Mouse (Mus musculus): ENCODE measurements at regions not wholly inside any gene's neighbourhood (a gene's known extent, or its start where the extent isn't known, plus 50 kb on each side); places are given as distances from the start of the nearest gene placed in this dataset.
"Not testable (repeated sequence)": the region's sequence is repeated elsewhere in the genome, so short reads cannot be mapped to it uniquely, and the experiment has no call there.

DNA sequence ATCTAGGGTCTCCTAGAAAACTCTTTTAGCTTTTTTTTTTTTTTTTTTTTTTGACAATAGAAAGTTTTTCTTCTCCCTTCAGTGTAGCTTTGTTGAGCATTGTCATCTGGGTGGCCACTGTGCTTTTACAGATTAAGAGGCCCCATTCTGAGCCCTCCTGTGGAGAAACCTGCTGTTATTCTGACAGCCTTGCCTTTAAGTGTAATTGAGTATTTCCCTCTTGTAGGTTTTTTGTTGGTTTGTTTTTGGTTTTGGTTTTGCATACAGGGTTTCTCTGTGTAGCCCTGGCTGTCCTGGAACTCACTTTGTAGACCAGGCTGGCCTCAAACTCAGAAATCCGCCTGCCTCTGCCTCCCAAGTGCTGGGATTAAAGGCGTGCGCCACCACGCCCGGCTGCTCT, 166.5 kb upstream of the Rtl1 start:
- not testable (repeated sequence) for H3K4me3 ChIP-seq (ENCODE audit: low read depth, low read length); ATAC-seq (ENCODE audit: low read depth); H3K4me2 ChIP-seq (ENCODE audit: low read depth, low read length); H3K36me3 ChIP-seq (ENCODE audit: control insufficient read depth, insufficient read depth, low read length); H3K9ac ChIP-seq (ENCODE audit: low read depth, low read length); H3K9me3 ChIP-seq (ENCODE audit: control insufficient read depth, low read length); DNase-seq (ENCODE audit: low spot score); H3K27me3 ChIP-seq (replicated peaks; ENCODE audit: control insufficient read depth, insufficient read depth, low read length); H3K4me1 ChIP-seq (ENCODE audit: control insufficient read depth, insufficient read depth, low read length); H3K27ac ChIP-seq (replicated peaks; ENCODE audit: low read depth, low read length)
- 87% methylated on average over 5 of the region's 5 CpGs for WGBS

DNA sequence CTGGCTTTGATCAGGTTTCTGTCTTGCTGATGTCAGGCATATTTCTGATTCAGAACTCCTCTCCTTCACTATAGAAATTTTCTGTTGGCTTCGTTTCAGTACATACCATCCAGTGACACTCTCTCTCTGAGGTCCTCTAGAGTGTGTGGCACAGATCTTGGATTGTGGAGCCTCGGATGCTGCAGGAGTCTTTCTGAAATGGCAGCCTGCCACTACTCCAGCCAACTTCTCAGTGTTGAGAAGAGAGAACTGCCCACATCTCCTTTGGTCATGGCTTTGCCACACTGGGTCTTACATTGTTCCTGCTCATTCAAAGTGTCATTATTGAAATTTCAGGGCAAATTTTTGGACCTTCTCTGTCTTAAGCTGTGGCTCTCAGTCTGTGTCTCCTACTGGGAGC, 172.4 kb upstream of the Rtl1 start:
- Histone ChIP-seq H3K4me3 (ENCODE audit: low read depth, low read length) (no peak overlapping the region), H3K9ac (ENCODE audit: low read depth, low read length) (no peak overlapping the region), H3K27me3 (replicated peaks; ENCODE audit: control insufficient read depth, insufficient read depth, low read length) (no peaks in the 10 kb centered on the region), H3K4me2 (ENCODE audit: low read depth, low read length) (no peak overlapping the region), H3K27ac (replicated peaks; ENCODE audit: low read depth, low read length) (no peak overlapping the region), H3K4me1 (ENCODE audit: control insufficient read depth, insufficient read depth, low read length) (0 out of 2 replicates have a peak, but pooled peaks cover 3% of the 10 kb centered on the region), H3K36me3 (ENCODE audit: control insufficient read depth, insufficient read depth, low read length) (no peaks in the 10 kb centered on the region), H3K9me3 (ENCODE audit: control insufficient read depth, low read length) (no peaks in the 10 kb centered on the region)
- DNase-seq (ENCODE audit: low spot score) (no peak), ATAC-seq (ENCODE audit: low read depth) (no peak)
- WGBS, result 47% methylated on average over 2 of the region's 2 CpGs

DNA sequence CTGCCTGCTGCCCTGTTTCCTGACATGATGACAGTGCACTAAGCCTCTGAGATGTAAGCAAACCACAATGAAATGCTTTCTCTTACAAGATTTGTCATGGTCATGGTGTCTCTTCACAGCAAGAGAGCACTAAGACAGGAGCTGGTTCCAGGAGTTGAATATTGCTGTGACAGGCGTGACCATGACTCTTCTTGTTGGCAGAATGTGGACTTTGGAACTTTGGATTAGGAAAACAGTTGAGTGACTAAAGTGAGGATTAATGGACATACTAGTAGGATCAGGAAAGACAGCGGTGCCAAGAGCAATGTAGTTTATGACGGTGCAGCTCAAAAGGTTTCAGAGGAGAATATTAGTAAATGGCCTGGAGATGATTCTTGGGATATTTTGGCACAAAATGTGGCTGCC, 173.8 kb upstream of the Rtl1 start:
- H3K27ac ChIP-seq (replicated peaks; ENCODE audit: low read depth, low read length), result no peak overlapping the region
- WGBS, result 72% methylated on average over 3 of the region's 3 CpGs
- ATAC-seq (ENCODE audit: low read depth) (0 out of 2 replicates have a peak, but pooled peaks have one; percentile 26), DNase-seq (ENCODE audit: low spot score) (peak; percentile 72)
- no peaks in the 10 kb centered on the region for H3K36me3 ChIP-seq (ENCODE audit: control insufficient read depth, insufficient read depth, low read length)
- no peaks in the 10 kb centered on the region for H3K27me3 ChIP-seq (replicated peaks; ENCODE audit: control insufficient read depth, insufficient read depth, low read length)
- no peak overlapping the region for H3K4me2 ChIP-seq (ENCODE audit: low read depth, low read length)
- H3K4me1 ChIP-seq (ENCODE audit: control insufficient read depth, insufficient read depth, low read length), result 0 out of 2 replicates have a peak, but pooled peaks cover 3% of the 10 kb centered on the region
- H3K9ac ChIP-seq (ENCODE audit: low read depth, low read length), result no peak overlapping the region
- no peak overlapping the region for H3K4me3 ChIP-seq (ENCODE audit: low read depth, low read length)
- H3K9me3 ChIP-seq (ENCODE audit: control insufficient read depth, low read length), result no peaks in the 10 kb centered on the region

DNA sequence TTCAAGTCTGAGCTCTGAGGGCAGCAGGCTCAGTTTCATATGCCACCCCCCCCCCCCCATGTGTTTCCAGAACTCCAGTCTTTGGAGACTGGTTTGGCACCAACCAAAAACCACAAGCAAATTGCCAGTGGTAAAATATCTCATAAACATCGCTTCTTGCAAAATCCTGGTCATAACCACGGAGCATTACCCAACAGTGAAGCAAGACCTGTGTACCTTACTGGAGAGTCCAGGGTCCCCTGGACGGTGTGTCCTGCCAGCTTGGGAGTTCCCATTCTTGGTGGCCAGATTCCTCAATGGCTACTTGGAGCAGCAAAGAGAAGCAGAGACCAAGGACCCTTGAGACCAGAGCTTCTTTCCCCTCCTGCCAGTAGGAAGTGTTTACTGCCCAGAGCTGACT, 198.7 kb upstream of the Rtl1 start:
- no peak overlapping the region for H3K4me2 ChIP-seq (ENCODE audit: low read depth, low read length)
- no peak overlapping the region for H3K9ac ChIP-seq (ENCODE audit: low read depth, low read length)
- H3K27ac ChIP-seq (replicated peaks; ENCODE audit: low read depth, low read length), result no peak overlapping the region
- no peaks in the 10 kb centered on the region for H3K4me1 ChIP-seq (ENCODE audit: control insufficient read depth, insufficient read depth, low read length)
- ATAC-seq (ENCODE audit: low read depth) (no peak), DNase-seq (ENCODE audit: low spot score) (no peak)
- no peaks in the 10 kb centered on the region for H3K36me3 ChIP-seq (ENCODE audit: control insufficient read depth, insufficient read depth, low read length)
- H3K9me3 ChIP-seq (ENCODE audit: control insufficient read depth, low read length), result no peaks in the 10 kb centered on the region
- no peaks in the 10 kb centered on the region for H3K27me3 ChIP-seq (replicated peaks; ENCODE audit: control insufficient read depth, insufficient read depth, low read length)
- 84% methylated on average over 3 of the region's 3 CpGs for WGBS
- H3K4me3 ChIP-seq (ENCODE audit: low read depth, low read length), result no peak overlapping the region

DNA sequence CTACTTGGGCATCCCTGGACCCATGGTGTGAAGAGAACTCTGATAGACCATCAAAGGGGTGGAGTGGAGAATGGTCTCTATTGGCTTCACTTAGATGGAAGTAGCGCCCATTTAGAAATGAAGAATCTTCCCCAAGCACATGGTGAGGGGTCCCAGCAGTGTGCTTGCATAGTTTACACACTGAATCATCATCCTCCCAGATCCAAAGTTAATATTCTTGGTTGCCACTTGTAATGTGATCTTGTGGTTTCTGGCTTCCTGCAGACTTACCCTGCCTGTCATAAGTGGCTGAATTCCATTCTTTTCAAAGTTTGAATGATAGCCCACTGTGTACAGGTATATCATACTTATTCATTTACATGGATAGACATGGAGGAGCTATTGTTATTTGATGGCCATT, 199.3 kb upstream of the Rtl1 start:
- WGBS, result 85% methylated on average over 1 of the region's 1 CpGs
- no peak for ATAC-seq (ENCODE audit: low read depth)

DNA sequence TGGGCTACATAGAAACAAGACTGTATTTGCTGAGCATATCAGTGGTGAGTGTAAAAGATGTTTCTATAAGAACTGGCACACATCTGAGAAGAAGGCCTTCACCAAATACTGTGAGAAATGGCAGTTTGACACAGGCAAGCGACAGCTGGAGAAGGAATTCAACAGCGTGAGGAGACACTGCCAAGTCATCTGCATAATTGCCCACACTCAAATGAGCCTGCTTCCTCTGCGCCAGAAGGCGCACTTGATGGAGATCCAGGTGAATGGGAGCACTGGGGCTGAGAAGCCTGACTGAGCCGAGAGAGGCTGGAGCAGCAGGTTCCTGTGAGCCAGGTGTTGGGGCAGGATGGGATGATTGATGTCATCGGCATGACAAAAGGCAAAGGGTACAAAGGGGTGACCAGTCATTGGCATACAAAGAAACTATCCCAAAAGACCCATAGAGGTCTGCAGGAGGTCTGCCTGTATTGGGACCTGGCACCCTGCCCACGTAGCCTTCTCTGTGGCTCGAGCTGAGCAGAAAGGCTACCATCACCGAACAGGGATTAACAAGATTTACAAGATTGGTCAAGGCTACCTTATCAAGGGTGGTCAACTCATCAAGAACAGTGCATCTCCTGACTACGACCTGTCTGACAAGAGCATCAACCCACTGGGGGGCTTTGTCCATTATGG, 227.2 kb upstream of the Rtl1 start:
- Histone ChIP-seq H3K27ac (replicated peaks; ENCODE audit: low read depth, low read length) (no peak overlapping the region), H3K9ac (ENCODE audit: low read depth, low read length) (no peak overlapping the region), H3K4me2 (ENCODE audit: low read depth, low read length) (no peak overlapping the region), H3K4me1 (ENCODE audit: control insufficient read depth, insufficient read depth, low read length) (no peaks in the 10 kb centered on the region; the same call in 1 of the 2 replicates), H3K4me3 (ENCODE audit: low read depth, low read length) (no peak overlapping the region), H3K27me3 (replicated peaks; ENCODE audit: control insufficient read depth, insufficient read depth, low read length) (no peaks in the 10 kb centered on the region), H3K36me3 (ENCODE audit: control insufficient read depth, insufficient read depth, low read length) (no peaks in the 10 kb centered on the region), H3K9me3 (ENCODE audit: control insufficient read depth, low read length) (no peaks in the 10 kb centered on the region)
- WGBS, result 86% methylated on average over 10 of the region's 10 CpGs
- ATAC-seq (ENCODE audit: low read depth) (no peak), DNase-seq (ENCODE audit: low spot score) (no peak)

More for the DNA sequence above, 199.3 kb upstream of the Rtl1 start:
- Histone ChIP-seq H3K9me3 (ENCODE audit: control insufficient read depth, low read length) (no peaks in the 10 kb centered on the region), H3K36me3 (ENCODE audit: control insufficient read depth, insufficient read depth, low read length) (no peaks in the 10 kb centered on the region), H3K9ac (ENCODE audit: low read depth, low read length) (no peak overlapping the region), H3K4me1 (ENCODE audit: control insufficient read depth, insufficient read depth, low read length) (no peaks in the 10 kb centered on the region), H3K27me3 (replicated peaks; ENCODE audit: control insufficient read depth, insufficient read depth, low read length) (no peaks in the 10 kb centered on the region), H3K4me2 (ENCODE audit: low read depth, low read length) (no peak overlapping the region), H3K4me3 (ENCODE audit: low read depth, low read length) (no peak overlapping the region), H3K27ac (replicated peaks; ENCODE audit: low read depth, low read length) (no peak overlapping the region)
- DNase-seq (ENCODE audit: low spot score), result no peak

DNA sequence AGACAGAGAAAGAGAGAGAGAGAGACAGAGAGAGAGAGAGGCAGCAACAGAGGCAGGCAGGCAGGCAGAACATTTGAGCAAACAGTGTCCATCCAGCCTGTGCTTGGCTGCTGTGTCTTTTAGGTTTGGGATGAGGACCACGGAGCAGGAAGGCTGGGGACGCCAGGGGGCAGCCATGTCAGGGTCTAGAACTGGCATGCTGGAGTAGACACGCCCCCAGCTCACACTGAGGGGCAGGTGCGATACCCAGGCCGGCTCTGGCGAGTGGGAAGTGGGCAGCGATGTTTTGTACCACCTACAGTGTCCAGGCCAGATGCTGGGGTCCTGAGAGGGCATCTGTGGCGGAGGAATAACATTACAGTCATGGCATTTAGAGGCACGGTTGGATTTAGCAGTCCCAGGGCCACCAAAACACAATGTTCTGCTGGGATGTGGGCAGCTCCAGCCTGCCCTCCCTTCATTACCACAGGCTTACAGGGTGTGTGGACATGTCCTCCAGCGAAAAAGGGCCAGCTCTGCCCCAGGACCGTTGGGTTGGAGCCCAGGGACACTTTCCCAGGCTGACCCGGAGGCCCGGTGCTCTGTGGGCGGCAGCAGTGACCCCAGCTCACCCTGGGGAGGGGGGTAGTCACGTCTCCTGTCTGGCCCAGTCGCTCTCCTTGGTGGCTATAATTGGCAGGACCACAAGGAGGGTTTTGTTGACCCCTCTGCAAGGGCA, 230.3 kb upstream of the Rtl1 start:
- DNase-seq (ENCODE audit: low spot score) (peak; percentile 55), ATAC-seq (ENCODE audit: low read depth) (peak; percentile 81; the same call in 1 of the 2 replicates)
- WGBS, result 15% methylated on average over 15 of the region's 16 CpGs
- H3K4me1 ChIP-seq (ENCODE audit: control insufficient read depth, insufficient read depth, low read length), result no peaks in the 10 kb centered on the region; the same call in 1 of the 2 replicates
- H3K27ac ChIP-seq (replicated peaks; ENCODE audit: low read depth, low read length), result no peak overlapping the region
- no peaks in the 10 kb centered on the region for H3K27me3 ChIP-seq (replicated peaks; ENCODE audit: control insufficient read depth, insufficient read depth, low read length)
- H3K4me3 ChIP-seq (ENCODE audit: low read depth, low read length), result no peak overlapping the region
- no peak overlapping the region for H3K9ac ChIP-seq (ENCODE audit: low read depth, low read length)
- no peaks in the 10 kb centered on the region for H3K9me3 ChIP-seq (ENCODE audit: control insufficient read depth, low read length)
- no peaks in the 10 kb centered on the region for H3K36me3 ChIP-seq (ENCODE audit: control insufficient read depth, insufficient read depth, low read length)
- no peak overlapping the region for H3K4me2 ChIP-seq (ENCODE audit: low read depth, low read length)

DNA sequence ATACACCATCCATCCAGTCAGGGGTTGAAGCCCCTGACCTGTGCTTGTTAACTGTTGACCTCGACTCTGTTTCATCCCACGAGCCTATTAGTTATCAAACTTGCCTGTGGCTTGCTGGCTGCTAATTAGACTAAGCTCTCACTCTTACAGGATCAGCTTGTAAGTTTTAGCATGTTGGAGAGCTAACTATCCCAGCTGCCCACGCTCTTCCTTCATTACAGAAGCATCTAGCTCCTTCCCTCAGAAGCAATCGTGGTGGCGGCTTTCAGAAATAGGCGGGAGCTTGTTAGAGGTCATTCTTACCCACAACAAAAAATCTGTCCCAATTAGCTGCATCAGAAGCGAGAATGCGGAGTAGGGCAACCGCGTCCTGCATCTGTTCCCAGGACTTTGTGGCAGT, 232.8 kb upstream of the Rtl1 start:
- no peak overlapping the region for H3K4me3 ChIP-seq (ENCODE audit: low read depth, low read length)
- WGBS, result 67% methylated on average over 10 of the region's 10 CpGs

DNA sequence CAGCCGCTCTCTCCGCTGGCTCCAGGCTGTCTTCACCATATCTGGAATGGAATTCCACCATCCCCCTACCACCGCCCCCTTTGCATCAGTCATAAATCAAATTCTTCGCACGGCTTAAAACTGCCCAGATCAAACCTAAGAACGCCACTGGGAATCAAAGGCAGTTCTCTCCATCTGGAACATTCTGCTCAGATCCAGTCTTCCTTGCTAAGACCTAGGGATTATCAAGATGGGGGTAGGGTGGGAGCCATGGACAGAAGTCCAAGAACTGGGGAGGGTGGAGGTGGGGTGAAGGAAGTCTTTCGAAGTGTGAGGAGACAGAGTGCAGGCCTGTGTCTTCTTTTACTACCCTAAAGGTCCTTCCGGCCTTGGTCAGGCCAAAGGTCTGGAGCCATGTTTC, 236.4 kb upstream of the Rtl1 start:
- no peaks in the 10 kb centered on the region for H3K9me3 ChIP-seq (ENCODE audit: control insufficient read depth, low read length)
- H3K9ac ChIP-seq (ENCODE audit: low read depth, low read length), result no peak overlapping the region
- ATAC-seq (ENCODE audit: low read depth), result no peak
- H3K36me3 ChIP-seq (ENCODE audit: control insufficient read depth, insufficient read depth, low read length), result no peaks in the 10 kb centered on the region
- WGBS, result 71% methylated on average over 8 of the region's 8 CpGs
- no peaks in the 10 kb centered on the region for H3K27me3 ChIP-seq (replicated peaks; ENCODE audit: control insufficient read depth, insufficient read depth, low read length)
- peaks cover 26% of the 10 kb centered on the region for H3K4me1 ChIP-seq (ENCODE audit: control insufficient read depth, insufficient read depth, low read length)
- no peak overlapping the region for H3K4me3 ChIP-seq (ENCODE audit: low read depth, low read length)
- H3K4me2 ChIP-seq (ENCODE audit: low read depth, low read length), result no peak overlapping the region
- DNase-seq (ENCODE audit: low spot score), result no peak
- H3K27ac ChIP-seq (replicated peaks; ENCODE audit: low read depth, low read length), result no peak overlapping the region

More for the DNA sequence above, 232.8 kb upstream of the Rtl1 start:
- Histone ChIP-seq H3K27ac (replicated peaks; ENCODE audit: low read depth, low read length) (no peak overlapping the region), H3K9me3 (ENCODE audit: control insufficient read depth, low read length) (no peaks in the 10 kb centered on the region), H3K9ac (ENCODE audit: low read depth, low read length) (no peak overlapping the region), H3K36me3 (ENCODE audit: control insufficient read depth, insufficient read depth, low read length) (no peaks in the 10 kb centered on the region), H3K27me3 (replicated peaks; ENCODE audit: control insufficient read depth, insufficient read depth, low read length) (no peaks in the 10 kb centered on the region), H3K4me1 (ENCODE audit: control insufficient read depth, insufficient read depth, low read length) (no peaks in the 10 kb centered on the region; the same call in 1 of the 2 replicates), H3K4me2 (ENCODE audit: low read depth, low read length) (no peak overlapping the region)
- no peak for DNase-seq (ENCODE audit: low spot score)
- ATAC-seq (ENCODE audit: low read depth), result no peak
